Mouse (Mus musculus) lung, embryonic 14.5 days (tissue): ENCODE measurements around the gene Hs2st1. TPM values are rescaled to one million over a fixed set of nuclear protein-coding genes. Genes with fewer than 3 reads are reported as not detected.

Experiments used
- ATAC-seq: fragments of 200-750 bp; cut with Nextera tagmentation; 2 replicates; pipeline ENCODE4 v1.8.0; 2017; ENCODE audit warnings: mild to moderate bottlenecking, moderate TSS enrichment, moderate library complexity; ENCODE audit not compliant: insufficient read depth
- DNase-seq: peaks from one replicate; pipeline ENCODE4 v3.0.0-alpha.2; 2015
- H3K27ac ChIP-seq: fragments of 300-500 bp; sonication (generic); 2 replicates; pipeline ENCODE4 v1.5.1; 2014; ENCODE audit warnings: low read depth, mild to moderate bottlenecking, moderate library complexity
- H3K27me3 ChIP-seq: fragments of 300-500 bp; sonication (generic); 2 replicates; pipeline ENCODE4 v1.6.1; 2014; ENCODE audit warnings: low read length, control low read depth; ENCODE audit not compliant: insufficient read depth
- H3K36me3 ChIP-seq: fragments of 300-500 bp; sonication (generic); 2 replicates; pipeline ENCODE4 v1.6.1; 2014; ENCODE audit warnings: control low read depth; ENCODE audit not compliant: insufficient read depth
- H3K4me1 ChIP-seq: fragments of 300-500 bp; sonication (generic); 2 replicates; pipeline ENCODE4 v1.6.1; 2014; ENCODE audit warnings: antibody characterized with exemption, control low read depth; ENCODE audit not compliant: insufficient read depth
- H3K4me2 ChIP-seq: fragments of 300-500 bp; sonication (generic); 2 replicates; pipeline ENCODE4 v1.6.1; 2014; ENCODE audit warnings: mild to moderate bottlenecking
- H3K4me3 ChIP-seq: fragments of 300-500 bp; sonication (generic); 2 replicates; pipeline ENCODE4 v1.5.1; 2014; ENCODE audit warnings: low read depth, low read length
- H3K9ac ChIP-seq: fragments of 300-500 bp; sonication (generic); 2 replicates; pipeline ENCODE4 v1.6.1; 2014
- H3K9me3 ChIP-seq: fragments of 300-500 bp; sonication (generic); 2 replicates; pipeline ENCODE4 v1.6.1; 2016; ENCODE audit warnings: low read depth, low read length, control low read depth
- CTCF ChIP-seq: IDR thresholded peaks from 2 replicates; pipeline ENCODE4 v1.5.1; 2016; ENCODE audit warnings: antibody characterized with exemption, low read depth
- WGBS: fragments of 180-500 bp; shearing (Covaris S2); extraction: QIAGEN DNeasy Blood & Tissue Kit; methylation state at CpG from one replicate; pipeline ENCODE4 v1.1.7; 2014; 5-methylcytosine and 5-hydroxymethylcytosine counted together
- polyA plus RNA-seq: library from polyadenylated mRNA; unstranded; fragments of >200 nt; fragmentation: Nextera tagmentation; extraction: Ambion mirVana; gene quantifications from 2 replicates; pipeline ENCODE4 v1.2.1, GENCODE M21; 2014

Hs2st1 gene
- polyA plus RNA-seq, 1 experiment from 2014 or later = 11.9 TPM

DNA sequence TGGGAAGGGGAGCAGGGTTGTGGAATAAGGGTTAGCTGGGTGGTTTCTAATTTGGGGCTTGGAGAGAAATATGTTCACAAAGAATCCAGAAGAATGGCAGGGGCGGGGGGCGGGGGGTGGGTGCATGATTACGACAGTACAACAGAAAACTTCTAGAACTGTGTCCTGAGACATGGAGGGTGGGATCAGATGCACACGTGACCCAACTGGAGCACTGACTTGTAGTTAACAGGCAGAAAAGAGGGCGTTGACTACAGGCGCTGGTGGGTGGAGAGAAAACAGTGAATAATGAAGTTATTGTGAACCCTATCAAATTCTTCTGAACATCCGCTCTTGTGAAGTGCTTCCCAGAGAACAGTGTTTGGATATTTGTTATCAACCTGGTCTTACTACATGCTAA, 6.1 kb downstream of the Hs2st1 start:
- Histone ChIP-seq H3K27me3 (no peaks in the 10 kb centered on the region), H3K4me2 (no peak overlapping the region), H3K36me3 (no peaks in the 10 kb centered on the region), H3K9me3 (no peaks in the 10 kb centered on the region), H3K9ac (no peak overlapping the region), H3K4me1 (no peaks in the 10 kb centered on the region), H3K27ac (no peak overlapping the region), H3K4me3 (no peak overlapping the region)
- TF ChIP-seq CTCF = no peak
- WGBS = 83% methylated on average over 7 of the region's 7 CpGs
- DNase-seq (no peak), ATAC-seq (no peak)

DNA sequence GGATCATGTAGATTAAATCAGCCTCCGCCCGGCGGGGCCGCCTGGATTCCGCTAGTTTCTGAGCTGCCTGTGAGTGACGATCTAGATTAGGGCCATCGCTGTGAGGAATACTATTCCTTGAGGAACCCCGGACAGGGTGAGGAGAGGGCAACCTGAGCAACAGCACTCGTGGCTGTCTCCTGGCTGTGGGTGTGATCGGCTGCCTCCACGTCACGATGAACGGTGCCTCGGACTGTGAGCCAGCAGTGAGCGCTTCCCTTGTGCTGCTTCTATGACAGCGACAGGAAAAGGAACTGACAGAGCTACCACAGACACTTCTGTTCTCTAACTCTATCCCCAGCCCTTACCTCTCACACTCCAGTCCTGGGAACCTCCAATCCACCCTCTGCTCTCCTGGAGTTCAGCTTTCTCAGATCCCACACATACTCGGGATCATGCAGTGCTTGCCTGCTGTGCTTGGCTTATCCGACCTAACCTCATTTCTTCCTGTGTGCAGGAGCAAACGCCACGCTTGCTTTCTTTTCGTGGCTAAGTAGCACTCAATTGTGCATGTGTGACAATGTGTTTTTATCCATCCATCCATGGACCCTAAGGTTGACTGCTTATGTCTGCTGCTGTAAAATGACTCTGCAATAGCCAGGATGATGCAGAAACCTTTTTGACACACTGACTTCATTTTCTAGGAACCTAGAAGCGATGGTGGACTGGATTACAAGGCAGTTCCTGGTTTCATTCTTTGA, 8.3 kb downstream of the Hs2st1 start:
- ATAC-seq (peak; percentile 61; the same call in 1 of the 2 replicates), DNase-seq (no peak)
- TF ChIP-seq CTCF = no peak
- no peaks in the 10 kb centered on the region for H3K36me3 ChIP-seq
- peaks cover 3% of the 10 kb centered on the region; the same call in 1 of the 2 replicates for H3K4me1 ChIP-seq
- peak overlapping the region; percentile 34 for H3K4me2 ChIP-seq
- no peaks in the 10 kb centered on the region for H3K9me3 ChIP-seq
- no peaks in the 10 kb centered on the region for H3K27me3 ChIP-seq
- H3K9ac ChIP-seq = no peak overlapping the region
- H3K27ac ChIP-seq = no peak overlapping the region
- 49% methylated on average over 22 of the region's 22 CpGs for WGBS
- no peak overlapping the region for H3K4me3 ChIP-seq

DNA sequence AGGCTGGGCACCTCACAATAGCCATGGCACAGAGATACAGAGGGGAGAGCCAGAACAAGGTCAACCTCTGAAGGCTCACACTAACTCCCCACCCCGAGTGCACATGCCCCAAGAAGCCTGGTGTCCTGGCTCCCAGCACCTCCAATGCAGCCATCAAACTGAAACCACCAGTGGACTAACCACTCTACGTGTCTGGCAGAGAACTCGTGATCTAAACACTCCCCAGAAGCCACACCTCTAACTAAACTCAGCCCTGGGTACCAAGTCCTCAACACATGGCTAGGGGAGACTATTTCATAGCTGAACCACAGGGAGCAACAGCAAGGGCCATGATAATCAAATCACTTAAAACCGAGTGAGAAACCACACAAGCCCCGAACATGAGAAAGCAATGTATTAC, 11.7 kb downstream of the Hs2st1 start:
- no peak overlapping the region for H3K9ac ChIP-seq
- WGBS = 41% methylated on average over 5 of the region's 5 CpGs
- no peak for DNase-seq
- H3K4me1 ChIP-seq = peaks cover 7% of the 10 kb centered on the region
- no peaks in the 10 kb centered on the region for H3K36me3 ChIP-seq
- TF ChIP-seq CTCF = no peak
- no peaks in the 10 kb centered on the region for H3K27me3 ChIP-seq
- H3K9me3 ChIP-seq = no peaks in the 10 kb centered on the region
- no peak overlapping the region for H3K27ac ChIP-seq
- ATAC-seq = no peak
- no peak overlapping the region for H3K4me3 ChIP-seq
- H3K4me2 ChIP-seq = no peak overlapping the region

DNA sequence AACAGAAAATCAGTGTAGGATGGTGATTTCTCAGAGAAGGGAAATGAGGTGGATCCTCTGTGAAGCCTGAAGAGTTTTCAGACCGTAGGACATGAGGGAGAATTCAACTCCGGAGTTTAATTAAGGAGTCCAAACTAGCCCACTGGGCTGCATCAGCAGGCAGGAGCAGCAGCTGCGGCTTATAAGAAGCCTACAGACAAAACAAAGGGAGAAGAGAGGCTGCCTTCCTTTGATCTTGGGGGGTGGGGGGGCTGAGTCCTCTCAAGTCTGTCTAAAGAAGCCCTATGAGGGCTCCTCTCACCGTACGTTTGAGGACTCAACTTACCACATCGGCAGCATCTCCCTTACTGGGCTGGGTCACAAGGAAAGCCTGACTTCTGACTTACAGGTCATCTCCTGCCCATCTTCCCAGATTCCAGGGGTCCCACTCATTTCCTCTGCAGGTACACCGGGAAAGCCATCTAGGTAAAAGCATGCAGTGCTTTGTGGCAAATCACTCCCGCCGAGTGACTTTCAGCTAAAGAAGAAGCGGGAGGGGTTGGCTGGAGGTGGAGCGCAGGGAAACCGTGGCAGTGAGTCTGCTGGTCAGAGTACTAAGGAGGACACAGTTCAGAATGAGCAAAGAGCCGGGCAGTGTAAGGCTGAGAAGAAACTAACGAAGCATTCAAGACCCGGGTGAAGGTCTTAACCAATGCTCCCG, 13.2 kb downstream of the Hs2st1 start:
- Histone ChIP-seq H3K4me2 (peak overlapping the region; percentile 8; the same call in 1 of the 2 replicates), H3K9me3 (no peaks in the 10 kb centered on the region), H3K27me3 (no peaks in the 10 kb centered on the region), H3K4me1 (peaks cover 7% of the 10 kb centered on the region), H3K4me3 (no peak overlapping the region), H3K36me3 (no peaks in the 10 kb centered on the region), H3K27ac (no peak overlapping the region), H3K9ac (no peak overlapping the region; the same call in 1 of the 2 replicates)
- 15% methylated on average over 16 of the region's 16 CpGs for WGBS
- DNase-seq (no peak), ATAC-seq (peak; percentile 61)
- TF ChIP-seq CTCF = no peak

DNA sequence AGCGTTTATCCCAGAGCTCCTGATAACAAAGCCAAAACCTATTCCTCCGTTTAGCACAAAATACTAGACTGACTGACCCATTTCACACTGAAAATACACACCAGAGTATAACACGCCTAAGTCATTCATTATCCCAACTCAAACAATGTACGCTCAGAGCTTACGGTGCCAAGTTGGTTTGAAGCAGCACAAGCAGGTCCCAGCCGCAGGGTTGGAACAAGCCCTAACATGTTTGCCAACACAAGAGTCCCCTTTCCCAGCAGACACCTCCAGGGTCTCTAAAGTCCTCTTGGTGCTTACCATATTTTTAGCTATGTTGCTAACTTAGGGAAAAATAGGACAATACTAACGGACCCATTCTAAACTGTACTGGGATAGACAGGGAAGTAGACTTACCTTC, 14.8 kb downstream of the Hs2st1 start:
- no peaks in the 10 kb centered on the region for H3K36me3 ChIP-seq
- H3K4me1 ChIP-seq = peaks cover 7% of the 10 kb centered on the region
- ATAC-seq = no peak
- H3K27ac ChIP-seq = no peak overlapping the region
- TF ChIP-seq CTCF = no peak
- H3K9me3 ChIP-seq = no peaks in the 10 kb centered on the region
- no peak overlapping the region for H3K4me3 ChIP-seq
- no peak overlapping the region for H3K4me2 ChIP-seq
- no peaks in the 10 kb centered on the region for H3K27me3 ChIP-seq
- DNase-seq = no peak
- H3K9ac ChIP-seq = no peak overlapping the region
- WGBS = 74% methylated on average over 7 of the region's 7 CpGs

DNA sequence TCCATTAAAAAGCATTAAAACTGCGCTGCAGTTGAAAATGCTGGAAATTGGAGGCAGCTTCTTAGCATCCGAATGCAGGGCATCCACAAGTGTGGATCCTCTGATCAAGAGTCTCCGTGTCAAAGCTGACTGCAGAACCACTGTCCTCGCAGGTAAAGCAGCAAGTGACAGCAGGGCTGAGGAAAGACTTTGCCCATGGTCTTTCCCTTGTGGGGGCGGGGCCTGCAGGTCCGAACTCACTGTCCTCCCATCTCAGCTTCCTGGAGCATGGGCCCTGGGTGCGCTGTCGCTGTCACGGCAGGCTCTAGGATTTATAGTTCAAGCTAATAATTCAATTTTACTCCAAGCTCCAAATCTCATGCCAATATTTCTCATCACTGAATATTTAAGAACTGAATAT, 15.5 kb downstream of the Hs2st1 start:
- no peak overlapping the region for H3K9ac ChIP-seq
- no peak for TF ChIP-seq CTCF
- DNase-seq = no peak
- no peak overlapping the region for H3K4me2 ChIP-seq
- H3K36me3 ChIP-seq = no peaks in the 10 kb centered on the region
- H3K9me3 ChIP-seq = no peaks in the 10 kb centered on the region
- H3K27me3 ChIP-seq = no peaks in the 10 kb centered on the region
- no peak overlapping the region for H3K4me3 ChIP-seq
- peaks cover 7% of the 10 kb centered on the region for H3K4me1 ChIP-seq
- no peak overlapping the region for H3K27ac ChIP-seq
- whole genome bisulfite sequencing = 68% methylated on average over 9 of the region's 9 CpGs
- no peak for ATAC-seq

DNA sequence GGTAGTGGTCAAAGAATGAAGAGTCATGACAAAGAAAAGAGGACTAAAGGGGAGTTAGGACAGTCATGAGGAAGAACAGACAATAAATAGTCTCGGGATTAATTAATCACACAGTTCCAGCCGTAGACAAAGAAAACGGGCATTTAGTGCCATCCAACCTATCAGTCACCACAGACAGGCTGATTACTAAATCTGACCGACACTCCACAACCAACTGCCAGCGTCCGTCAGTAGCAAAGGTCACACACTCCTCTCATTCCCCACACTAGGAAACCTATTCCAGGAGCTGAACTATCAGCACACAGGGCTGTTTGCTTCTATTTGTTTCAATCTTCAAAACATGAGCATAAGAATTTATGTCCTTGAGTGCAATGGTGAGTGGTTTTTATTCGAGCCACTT, 16.0 kb downstream of the Hs2st1 start:
- Histone ChIP-seq H3K4me3 (no peak overlapping the region), H3K36me3 (no peaks in the 10 kb centered on the region), H3K27me3 (no peaks in the 10 kb centered on the region), H3K9me3 (no peaks in the 10 kb centered on the region), H3K4me1 (peaks cover 7% of the 10 kb centered on the region), H3K9ac (no peak overlapping the region), H3K27ac (no peak overlapping the region), H3K4me2 (no peak overlapping the region)
- ATAC-seq (no peak), DNase-seq (no peak)
- no peak for TF ChIP-seq CTCF
- WGBS = 51% methylated on average over 7 of the region's 7 CpGs
